8 mouse cellular contexts compared by ENCODE assay signal in genomic region chr2:11502901-11503431, GRCm38 (mm10). TPM values are rescaled to one million over a fixed set of nuclear protein-coding genes. Genes with fewer than 3 reads are reported as not detected.
A peak's percentile ranks its signal among the peaks of the same experiment; 100 is the strongest.
DNase-seq lines count a peak whose midpoint lies in the region; ATAC-seq and TF ChIP-seq lines count a peak whose summit lies in the region.

No protein-coding gene starts in this region.

- H3K4me2 ChIP-seq in forebrain, embryonic 13.5 days, result peak overlapping the region; percentile 79
- peak overlapping the region; percentile 80 for H3K4me2 ChIP-seq in heart, postnatal 0 days (ENCODE audit: low read depth, low read length)
- peak overlapping the region; percentile 73 for H3K4me2 ChIP-seq in liver, embryonic 14.5 days (ENCODE audit: low read depth)
- peak overlapping the region; percentile 98 for H3K4me2 ChIP-seq in stomach, embryonic 16.5 days (ENCODE audit: low read depth, low read length)

- peak overlapping the region; percentile 64 for H3K4me3 ChIP-seq in forebrain, embryonic 13.5 days
- peak overlapping the region; percentile 59 for H3K4me3 ChIP-seq in heart, postnatal 0 days (ENCODE audit: low read depth, low read length)
- H3K4me3 ChIP-seq in liver, embryonic 14.5 days (ENCODE audit: insufficient read depth in 1 of 2, low read depth in 2 of 2, low read length in 2 of 2), result peak overlapping the region; percentile 36 to 42
- H3K4me3 ChIP-seq in stomach, embryonic 16.5 days (replicated peaks; ENCODE audit: low read length), result peak overlapping the region; percentile 72

- no peaks in the 10 kb centered on the region for H3K9me3 ChIP-seq in forebrain, embryonic 13.5 days (replicated peaks)
- no peaks in the 10 kb centered on the region for H3K9me3 ChIP-seq in heart, postnatal 0 days (replicated peaks; ENCODE audit: control insufficient read depth, low read length)
- H3K9me3 ChIP-seq in liver, embryonic 14.5 days (ENCODE audit: control insufficient read depth, low read length), result no peaks in the 10 kb centered on the region
- H3K9me3 ChIP-seq in stomach, embryonic 16.5 days (replicated peaks; ENCODE audit: control insufficient read depth, low read length), result no peaks in the 10 kb centered on the region

- DNase-seq in urinary bladder, adult 18-20 months (ENCODE audit: low spot score in 2 of 2), result peak; percentile 39 to 52
- no peak for DNase-seq in urinary bladder, postnatal 10 days (ENCODE audit: low spot score)
- DNase-seq in heart, postnatal 0 days (ENCODE audit: low spot score), result peak; percentile 65
- DNase-seq in kidney, postnatal 36 days, result peak; percentile 78 to 83
- DNase-seq in liver, embryonic 14.5 days (ENCODE audit: low read depth in 3 of 3, low spot score in 3 of 3), result no peak
- peak; percentile 70 for DNase-seq in neural tube, embryonic 10.5 days (ENCODE audit: extremely low spot score, low spot score)

- H3K27ac ChIP-seq in forebrain, embryonic 13.5 days, result peak overlapping the region; percentile 27; the same call in 1 of the 2 replicates
- peak overlapping the region; percentile 2; the same call in 1 of the 2 replicates for H3K27ac ChIP-seq in heart, postnatal 0 days (ENCODE audit: low read depth)
- no peak overlapping the region for H3K27ac ChIP-seq in liver, embryonic 14.5 days
- H3K27ac ChIP-seq in stomach, embryonic 16.5 days (ENCODE audit: low read length), result peak overlapping the region; percentile 98

- peaks cover 16% of the 10 kb centered on the region for H3K27me3 ChIP-seq in forebrain, embryonic 13.5 days
- H3K27me3 ChIP-seq in heart, postnatal 0 days (ENCODE audit: control insufficient read depth, insufficient read depth, low read length), result no peaks in the 10 kb centered on the region
- H3K27me3 ChIP-seq in liver, embryonic 14.5 days (ENCODE audit: control insufficient read depth, insufficient read depth, low read length), result peaks cover 34% of the 10 kb centered on the region
- no peaks in the 10 kb centered on the region for H3K27me3 ChIP-seq in stomach, embryonic 16.5 days (ENCODE audit: control insufficient read depth, insufficient read depth, low read length)

- peaks cover 38% of the 10 kb centered on the region for H3K4me1 ChIP-seq in forebrain, embryonic 13.5 days
- peaks cover 7% of the 10 kb centered on the region; the same call in 1 of the 2 replicates for H3K4me1 ChIP-seq in heart, postnatal 0 days (ENCODE audit: control insufficient read depth, insufficient read depth)
- no peaks in the 10 kb centered on the region for H3K4me1 ChIP-seq in liver, embryonic 14.5 days (replicated peaks; ENCODE audit: control insufficient read depth in 2 of 2, insufficient read depth in 2 of 2, low read length in 1 of 2)
- peaks cover 16% of the 10 kb centered on the region for H3K4me1 ChIP-seq in stomach, embryonic 16.5 days (ENCODE audit: control insufficient read depth, insufficient read depth, low read length)

- peak; percentile 74 for ATAC-seq in forebrain, embryonic 13.5 days
- peak; percentile 32 for ATAC-seq in heart, postnatal 0 days (ENCODE audit: insufficient read depth, low read depth)
- peak; percentile 34 for ATAC-seq in liver, embryonic 14.5 days (ENCODE audit: insufficient read depth)
- peak; percentile 87 for ATAC-seq in stomach, embryonic 16.5 days (ENCODE audit: insufficient read depth, low FRiP score)

- H3K9ac ChIP-seq in forebrain, embryonic 13.5 days, result peak overlapping the region; percentile 76
- peak overlapping the region; percentile 5 for H3K9ac ChIP-seq in heart, postnatal 0 days (replicated peaks; ENCODE audit: low read depth, low read length)
- H3K9ac ChIP-seq in liver, embryonic 14.5 days (replicated peaks), result no peak overlapping the region
- peak overlapping the region; percentile 86 for H3K9ac ChIP-seq in stomach, embryonic 16.5 days (ENCODE audit: low read length)

- peaks cover 5% of the 10 kb centered on the region; the same call in 1 of the 2 replicates for H3K36me3 ChIP-seq in forebrain, embryonic 13.5 days (ENCODE audit: poor library complexity, severe bottlenecking)
- peaks cover 2% of the 10 kb centered on the region; the same call in 1 of the 2 replicates for H3K36me3 ChIP-seq in heart, postnatal 0 days (replicated peaks; ENCODE audit: control insufficient read depth, insufficient read depth, low read length)
- H3K36me3 ChIP-seq in liver, embryonic 14.5 days (replicated peaks; ENCODE audit: control insufficient read depth, insufficient read depth, low read depth), result no peaks in the 10 kb centered on the region
- H3K36me3 ChIP-seq in stomach, embryonic 16.5 days (ENCODE audit: control insufficient read depth, insufficient read depth, low read length), result 0 out of 2 replicates have a peak, but pooled peaks cover 3% of the 10 kb centered on the region

- TF ChIP-seq CTCF in heart, postnatal 0 days (IDR thresholded peaks at IDR 0.05; ENCODE audit: low read depth), result no peak
- no peak for TF ChIP-seq CTCF in liver, embryonic 14.5 days (IDR thresholded peaks at IDR 0.05; ENCODE audit: low read depth)

- WGBS in forebrain, embryonic 13.5 days, result under 1% methylated on average over 34 of the region's 39 CpGs
- WGBS in heart, postnatal 0 days, result under 1% methylated on average over 39 of the region's 39 CpGs
- WGBS in liver, embryonic 14.5 days (ENCODE audit: insufficient replicate concordance), result 1% methylated on average over 39 of the region's 39 CpGs
- under 1% methylated on average over 39 of the region's 39 CpGs for WGBS in stomach, embryonic 16.5 days

- no peak for TF ChIP-seq EP300 in heart, postnatal 0 days (IDR thresholded peaks at IDR 0.05; ENCODE audit: low read depth)
- no peak for TF ChIP-seq EP300 in liver, embryonic 14.5 days (IDR thresholded peaks at IDR 0.05; ENCODE audit: low read depth)

RNA-seq across cellular contexts. Expression of gene Pfkfb3, which starts 50.9 kb away (rescaled TPM):
- 21.5 and 21.7 TPM in 2 replicates for polyA plus RNA-seq in forebrain, embryonic 13.5 days (2015; fragmentation: Nextera tagmentation; extraction: Ambion mirVana)
- 2.4 and 6.8 TPM in 2 replicates for total RNA-seq in heart, postnatal 0 days (2014; rRNA removed; ENCODE audit: low replicate concordance)
- polyA plus RNA-seq in heart, postnatal 0 days (2015; fragmentation: Nextera tagmentation; extraction: Ambion mirVana), result 3.2 and 3.5 TPM in 2 replicates
- 4.6 and 5.2 TPM in 2 replicates for polyA plus RNA-seq in liver, embryonic 14.5 days (2012; rRNA removed)
- polyA plus RNA-seq in liver, embryonic 14.5 days (2014; fragmentation: Nextera tagmentation; extraction: Ambion mirVana), result 2.6 and 3.5 TPM in 2 replicates
- 16.1 and 20.6 TPM in 2 replicates for polyA plus RNA-seq in stomach, embryonic 16.5 days (2015; fragmentation: Nextera tagmentation; extraction: Ambion mirVana)

Comparison
In these comparisons a context has a peak if more than half of its experiments do, and no peak if none do; other contexts are left out.
1. DNase-seq: peak in urinary bladder, adult 18-20 months (2 of 2), heart, postnatal 0 days (single experiment), kidney, postnatal 36 days (2 of 2) and neural tube, embryonic 10.5 days (single experiment); none in urinary bladder, postnatal 10 days (single experiment) and liver, embryonic 14.5 days (0 of 3).
2. ATAC-seq: peak in every context shown above with its lines; median percentile 87 in stomach, embryonic 16.5 days; 74 in forebrain, embryonic 13.5 days; 34 in liver, embryonic 14.5 days; 32 in heart, postnatal 0 days.
3. Peak in every context shown above with its lines, with median percentiles within 50 percentile points of each other: H3K4me2 ChIP-seq and H3K4me3 ChIP-seq.